Mouse (Mus musculus): ENCODE measurements around the gene Lmtk3.

Gene Lmtk3

GRCm38 (mm10) chr7:45809276-45810075 is 25.9 kb downstream of the Lmtk3 start:
- no peak for DNase-seq

- no peak for DNase-seq
Measured at GRCm38 (mm10) chr7:45812921-45813320, 29.4 kb downstream of the Lmtk3 start.

- DNase-seq: peak; percentile 100
Measured at GRCm38 (mm10) chr7:45813787-45814779, 30.5 kb downstream of the Lmtk3 start, which contains the start of gene Cyth2. Gene Cyth2, minus strand, starts transcription at chr7:45814581.

- no peak for DNase-seq
Measured at GRCm38 (mm10) chr7:45814841-45815240, 31.3 kb downstream of the Lmtk3 start.

- DNase-seq: no peak
Measured at GRCm38 (mm10) chr7:45815323-45815983, 31.9 kb downstream of the Lmtk3 start.

- no peak for DNase-seq
Measured at GRCm38 (mm10) chr7:45815984-45816351, 32.4 kb downstream of the Lmtk3 start.

- no peak for DNase-seq
Measured at GRCm38 (mm10) chr7:45819843-45820242, 36.3 kb downstream of the Lmtk3 start.

GRCm38 (mm10) chr7:45820913-45821312 is 37.4 kb downstream of the Lmtk3 start:
- DNase-seq: no peak

- no peak for DNase-seq
Measured at GRCm38 (mm10) chr7:45824598-45824997, 41.1 kb downstream of the Lmtk3 start, which contains the start of gene Kcnj14. Gene Kcnj14, minus strand, starts transcription at chr7:45824782.

- no peak for DNase-seq
Measured at GRCm38 (mm10) chr7:45826631-45827030, 43.1 kb downstream of the Lmtk3 start.

- peak; percentile 91 for DNase-seq
Measured at GRCm38 (mm10) chr7:45830427-45831127, 47.0 kb downstream of the Lmtk3 start, which contains the start of gene Grwd1. Gene Grwd1, minus strand, starts transcription at chr7:45830944.

- DNase-seq: no peak
Measured at GRCm38 (mm10) chr7:45831128-45831525, 47.6 kb downstream of the Lmtk3 start.

GRCm38 (mm10) chr7:45832428-45832827 is 48.9 kb downstream of the Lmtk3 start:
- DNase-seq: no peak

GRCm38 (mm10) chr7:45833148-45833790 is 49.7 kb downstream of the Lmtk3 start:
- no peak for DNase-seq

GRCm38 (mm10) chr7:45833924-45834323 is 50.4 kb downstream of the Lmtk3 start:
- DNase-seq: no peak

- DNase-seq: peak; percentile 15
Measured at GRCm38 (mm10) chr7:45842950-45843744, 59.6 kb downstream of the Lmtk3 start.

- no peak for DNase-seq
Measured at GRCm38 (mm10) chr7:45848447-45849027, 65.0 kb downstream of the Lmtk3 start.

GRCm38 (mm10) chr7:45850661-45851060 is 67.1 kb downstream of the Lmtk3 start:
- DNase-seq: no peak

- no peak for DNase-seq
Measured at GRCm38 (mm10) chr7:45853089-45853488, 69.6 kb downstream of the Lmtk3 start.
